Mouse (Mus musculus): ENCODE measurements around the gene Fkbp10. TPM values are rescaled to one million over a fixed set of nuclear protein-coding genes. Genes with fewer than 3 reads are reported as not detected.

Fkbp10 gene
- total RNA-seq, 2 experiments from 2014 or later, result not detected

GRCm38 (mm10) chr11:100457247-100457646 lies 41.8 kb downstream of the Fkbp10 start:
- no peak for ATAC-seq (replicated peaks; ENCODE audit: low FRiP score, low TSS enrichment, poor library complexity, severe bottlenecking)

GRCm38 (mm10) chr11:100457711-100458110 lies 42.2 kb downstream of the Fkbp10 start:
- ATAC-seq (replicated peaks; ENCODE audit: low FRiP score, low TSS enrichment, poor library complexity, severe bottlenecking), result no peak

GRCm38 (mm10) chr11:100462699-100463098 lies 47.2 kb downstream of the Fkbp10 start:
- no peak for ATAC-seq (replicated peaks; ENCODE audit: low FRiP score, low TSS enrichment, poor library complexity, severe bottlenecking)

- ATAC-seq (replicated peaks; ENCODE audit: low FRiP score, low TSS enrichment, poor library complexity, severe bottlenecking), result peak; percentile 81
Observed at GRCm38 (mm10) chr11:100465229-100465792, 49.8 kb downstream of the Fkbp10 start.

GRCm38 (mm10) chr11:100465833-100466232 lies 50.3 kb downstream of the Fkbp10 start:
- ATAC-seq (replicated peaks; ENCODE audit: low FRiP score, low TSS enrichment, poor library complexity, severe bottlenecking), result no peak

GRCm38 (mm10) chr11:100471352-100472196 lies 56.1 kb downstream of the Fkbp10 start:
- no peak for ATAC-seq (replicated peaks; ENCODE audit: low FRiP score, low TSS enrichment, poor library complexity, severe bottlenecking)

GRCm38 (mm10) chr11:100472197-100472934 lies 56.9 kb downstream of the Fkbp10 start, which contains the start of gene Klhl11:
Klhl11 (minus strand) TSS chr11:100472741.
- peak; percentile 95 for ATAC-seq (replicated peaks; ENCODE audit: low FRiP score, low TSS enrichment, poor library complexity, severe bottlenecking)

- ATAC-seq (replicated peaks; ENCODE audit: low FRiP score, low TSS enrichment, poor library complexity, severe bottlenecking), result peak; percentile 46
Observed at GRCm38 (mm10) chr11:100472935-100473295, 57.4 kb downstream of the Fkbp10 start.

Other genes starting within 250 kb of the Fkbp10 start
- gene Krt9, start 222.5 kb upstream of the Fkbp10 start, total RNA-seq (2014; fragmentation: Nextera tagmentation), result not detected in 2 replicates
- not detected in 2 replicates for gene Krt9, start 222.5 kb upstream of the Fkbp10 start, total RNA-seq (2017)
- gene Krt14, start 208.1 kb upstream of the Fkbp10 start, total RNA-seq (2014; fragmentation: Nextera tagmentation), result not detected in 2 replicates
- not detected in 2 replicates for gene Krt14, start 208.1 kb upstream of the Fkbp10 start, total RNA-seq (2017)
- not detected in 2 replicates for gene Krt16, start 166.8 kb upstream of the Fkbp10 start, total RNA-seq (2014; fragmentation: Nextera tagmentation)
- gene Krt16, start 166.8 kb upstream of the Fkbp10 start, total RNA-seq (2017), result not detected in 2 replicates
- gene Krt17, start 154.7 kb upstream of the Fkbp10 start, total RNA-seq (2014; fragmentation: Nextera tagmentation), result not detected in 2 replicates
- not detected in 2 replicates for gene Krt17, start 154.7 kb upstream of the Fkbp10 start, total RNA-seq (2017)
- gene Krt42, start 145.8 kb upstream of the Fkbp10 start, total RNA-seq (2014; fragmentation: Nextera tagmentation), result not detected in 2 replicates
- gene Krt42, start 145.8 kb upstream of the Fkbp10 start, total RNA-seq (2017), result not detected in 2 replicates
- gene Eif1, start 95.8 kb upstream of the Fkbp10 start, total RNA-seq (2014; fragmentation: Nextera tagmentation), result 1,051 and 1,260 TPM in 2 replicates
- 170 and 204 TPM in 2 replicates for gene Eif1, start 95.8 kb upstream of the Fkbp10 start, total RNA-seq (2017)
- not detected in 2 replicates for gene Gast, start 81.3 kb upstream of the Fkbp10 start, total RNA-seq (2014; fragmentation: Nextera tagmentation)
- gene Gast, start 81.3 kb upstream of the Fkbp10 start, total RNA-seq (2017), result not detected in 2 replicates
- not detected in 2 replicates for gene Hap1, start 59.6 kb upstream of the Fkbp10 start, total RNA-seq (2014; fragmentation: Nextera tagmentation)
- gene Hap1, start 59.6 kb upstream of the Fkbp10 start, total RNA-seq (2017), result not detected in 2 replicates
- gene Jup, start 17.9 kb upstream of the Fkbp10 start, total RNA-seq (2014; fragmentation: Nextera tagmentation), result 0.40 and 0.81 TPM in 2 replicates
- 0.52 and 0.80 TPM in 2 replicates for gene Jup, start 17.9 kb upstream of the Fkbp10 start, total RNA-seq (2017)
- gene P3h4, start 861 bp upstream of the Fkbp10 start, total RNA-seq (2014; fragmentation: Nextera tagmentation), result 1.0 TPM in 1 of 2 replicates, not detected in the other
- gene P3h4, start 861 bp upstream of the Fkbp10 start, total RNA-seq (2017), result 0.08 and 0.33 TPM in 2 replicates
- 35.7 and 54.2 TPM in 2 replicates for gene Nt5c3b, start 26.1 kb downstream of the Fkbp10 start, total RNA-seq (2014; fragmentation: Nextera tagmentation)
- 25.9 and 33.8 TPM in 2 replicates for gene Nt5c3b, start 26.1 kb downstream of the Fkbp10 start, total RNA-seq (2017)
- gene Klhl10, start 26.2 kb downstream of the Fkbp10 start, total RNA-seq (2014; fragmentation: Nextera tagmentation), result 2.6 TPM in 1 of 2 replicates, not detected in the other
- 1.6 TPM in 1 of 2 replicates, not detected in the other for gene Klhl10, start 26.2 kb downstream of the Fkbp10 start, total RNA-seq (2017)
- 10.8 and 14.8 TPM in 2 replicates for gene Klhl11, start 57.0 kb downstream of the Fkbp10 start, total RNA-seq (2014; fragmentation: Nextera tagmentation)
- 27.9 and 40.8 TPM in 2 replicates for gene Klhl11, start 57.0 kb downstream of the Fkbp10 start, total RNA-seq (2017)
- 99.9 and 114 TPM in 2 replicates for gene Acly, start 112.3 kb downstream of the Fkbp10 start, total RNA-seq (2014; fragmentation: Nextera tagmentation)
- gene Acly, start 112.3 kb downstream of the Fkbp10 start, total RNA-seq (2017), result 90.6 and 112 TPM in 2 replicates
- not detected in 2 replicates for gene Ttc25, start 129.9 kb downstream of the Fkbp10 start, total RNA-seq (2014; fragmentation: Nextera tagmentation)
- not detected in 2 replicates for gene Ttc25, start 129.9 kb downstream of the Fkbp10 start, total RNA-seq (2017)
- 57.0 and 60.8 TPM in 2 replicates for gene Cnp, start 159.2 kb downstream of the Fkbp10 start, total RNA-seq (2014; fragmentation: Nextera tagmentation)
- gene Cnp, start 159.2 kb downstream of the Fkbp10 start, total RNA-seq (2017), result 26.7 and 44.2 TPM in 2 replicates
- gene Nkiras2, start 203.5 kb downstream of the Fkbp10 start, total RNA-seq (2014; fragmentation: Nextera tagmentation), result 14.2 and 14.9 TPM in 2 replicates
- 4.2 and 11.2 TPM in 2 replicates for gene Nkiras2, start 203.5 kb downstream of the Fkbp10 start, total RNA-seq (2017)
- gene Dnajc7, start 204.5 kb downstream of the Fkbp10 start, total RNA-seq (2014; fragmentation: Nextera tagmentation), result 133 and 176 TPM in 2 replicates
- gene Dnajc7, start 204.5 kb downstream of the Fkbp10 start, total RNA-seq (2017), result 139 and 147 TPM in 2 replicates

Measured in megakaryocyte-erythroid progenitor cell, adult 5-6 weeks (primary cell).